Mouse (Mus musculus) liver, embryonic 13.5 days (tissue): ENCODE measurements around the gene Ulk2. TPM values are rescaled to one million over a fixed set of nuclear protein-coding genes. Genes with fewer than 3 reads are reported as not detected.

Experiments used
- polyA plus RNA-seq: library from polyadenylated mRNA; unstranded; fragments of >200 nt; fragmentation: Nextera tagmentation; extraction: Ambion mirVana; gene quantifications from 2 replicates; pipeline ENCODE4 v1.2.1, GENCODE M21; 2015

Ulk2 gene
- polyA plus RNA-seq, 1 experiment from 2014 or later: 2.3 TPM

Other genes with a start within 250 kb of the Ulk2 start
- 4.8 and 5.0 TPM in 2 replicates for gene Grap, start 201.8 kb downstream of the Ulk2 start, polyA plus RNA-seq
- gene Fam83g, start 171.0 kb downstream of the Ulk2 start, polyA plus RNA-seq: 5.4 and 5.5 TPM in 2 replicates
- not detected in 2 replicates for gene Slc5a10, start 134.2 kb downstream of the Ulk2 start, polyA plus RNA-seq
- 8.6 and 10.3 TPM in 2 replicates for gene Prpsap2, start 93.0 kb downstream of the Ulk2 start, polyA plus RNA-seq
- 8.1 and 9.4 TPM in 2 replicates for gene Akap10, start 75.2 kb upstream of the Ulk2 start, polyA plus RNA-seq
- gene Specc1, start 101.7 kb upstream of the Ulk2 start, polyA plus RNA-seq: 41.3 and 45.5 TPM in 2 replicates